Mouse (Mus musculus) left cerebral cortex, adult 2 months (tissue): ENCODE results near the gene Tfe3. TPM values are rescaled to one million over a fixed set of nuclear protein-coding genes. Genes with fewer than 3 reads are reported as not detected.
"Not testable (repeated sequence)": the region's sequence is repeated elsewhere in the genome, so short reads cannot be mapped to it uniquely, and the experiment has no call there.

Experiments
- DNase-seq, 2 experiments: peaks; one replicate each; pipeline ENCODE4 v3.0.0; 2021 to 2022; ENCODE audit warnings: low spot score in 2 of 2, mixed read lengths in 1 of 2; ENCODE audit errors: extremely low spot score in 1 of 2
- H3K27ac ChIP-seq: fragments of 200-600 bp; 2 replicates; pipeline ENCODE4 v1.8.1; 2022
- H3K4me3 ChIP-seq: fragments of 200-600 bp; 2 replicates; pipeline ENCODE4 v1.8.1; 2022
- CTCF ChIP-seq: fragments of 200-600 bp; IDR thresholded peaks from 2 replicates; pipeline ENCODE4 v1.8.1; 2022; ENCODE audit warnings: antibody characterized with exemption, mild to moderate bottlenecking, moderate library complexity
- intact Hi-C: fragments of 180-260 bp; cut with DNase I; formaldehyde crosslinking; loops from one replicate; pipeline ENCODE4 v1.15.1; 2025
- long read RNA-seq, 2 experiments: library from polyadenylated mRNA; stranded (forward); transcript quantifications; one replicate each; pipeline ENCODE4 v2.0.0; 2021; ENCODE audit warnings: borderline mapping rate in 2 of 2
- total RNA-seq, 2 experiments: library from RNA; stranded (reverse); gene quantifications; 2 replicates each; pipeline ENCODE4 v1.2.3; 2021

Tfe3 gene
- total RNA-seq = 10 to 100 TPM; 30.9 to 35.1 TPM
- long read RNA-seq, experiment 1, transcript Tfe3-201 (10 exons, 3,277 nt) = major isoform, 29 of 63 reads
- long read RNA-seq, experiment 1, partial matches to known transcripts = 16 of 63 reads
- long read RNA-seq, experiment 1, other reads (novel, unspliced or antisense) = 14 of 63 reads
- long read RNA-seq, experiment 2, transcript Tfe3-201 (10 exons, 3,277 nt) = major isoform, 21 of 44 reads
- long read RNA-seq, experiment 2, transcript Tfe3-206 (10 exons, 3,239 nt) = minor isoform, 5 of 44 reads
- long read RNA-seq, experiment 2, partial matches to known transcripts = 8 of 44 reads
- long read RNA-seq, experiment 2, other reads (novel, unspliced or antisense) = 8 of 44 reads

DNA sequence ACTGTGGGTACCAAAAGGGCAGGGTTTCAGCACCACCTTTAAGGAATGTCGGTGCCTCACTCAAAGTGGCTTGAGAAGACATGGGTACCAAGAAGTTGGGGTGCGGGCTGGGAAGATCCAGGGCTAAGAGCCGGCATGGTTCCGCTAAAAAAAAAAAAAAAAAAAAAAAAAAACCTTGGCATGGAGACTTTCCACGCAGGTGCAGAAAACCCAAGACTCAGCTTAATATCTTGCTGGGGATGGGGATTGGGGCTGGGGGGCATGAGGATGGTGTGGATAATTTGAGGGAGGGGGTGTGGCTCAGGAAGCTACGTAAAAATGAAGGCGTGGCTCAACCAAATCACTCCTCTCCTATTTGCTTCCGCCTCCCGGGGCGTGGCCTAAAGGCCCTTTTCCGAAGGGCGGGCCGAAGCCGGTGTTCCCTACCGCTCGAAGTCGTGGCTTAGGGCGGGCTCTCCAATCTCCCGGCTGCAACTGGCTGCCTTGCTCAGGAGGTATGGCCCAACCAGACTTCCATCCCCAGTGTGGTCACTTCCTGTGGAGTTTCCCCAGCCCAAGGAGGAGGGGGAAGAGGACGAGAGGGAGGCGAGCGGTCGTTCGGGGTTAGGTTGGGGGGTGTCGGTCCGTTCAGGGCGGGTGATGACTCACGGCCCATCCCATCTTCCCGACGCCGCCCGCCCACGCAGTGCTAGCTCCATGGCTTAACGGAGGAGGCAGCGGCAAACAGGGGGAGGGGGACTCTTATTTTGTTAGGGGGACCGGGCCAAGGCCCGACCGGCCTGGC is at the start of gene Tfe3:
Gene Tfe3, plus strand, starts transcription at position 424 of the 784 bp plus-strand sequence.
- peak; percentile 83 to 86 for DNase-seq
- TF ChIP-seq CTCF = no peak
- Histone ChIP-seq H3K27ac (peak within 1 kb of the TSS; percentile 73), H3K4me3 (peak within 1 kb of the TSS; percentile 69)
- intact Hi-C loops = no loop called here

DNA sequence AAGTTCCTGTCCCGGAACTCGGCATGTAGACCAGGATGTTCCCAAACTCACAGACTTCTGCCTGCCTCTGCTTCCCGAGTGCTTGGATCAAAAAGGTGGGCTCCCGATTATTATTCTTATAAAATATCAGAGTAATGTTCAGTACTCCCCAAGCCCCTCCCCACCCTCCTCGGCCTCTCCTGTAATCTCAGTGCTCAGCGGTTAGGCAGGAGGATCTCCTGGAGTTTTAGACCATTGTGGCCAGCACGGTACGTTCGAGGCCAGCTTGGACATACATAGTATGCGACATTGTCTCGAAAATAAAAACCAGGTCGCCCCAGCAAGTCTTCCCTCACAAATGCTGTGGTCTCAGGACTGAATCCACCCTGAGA is 48.6 kb upstream of the Tfe3 start:
- intact Hi-C loops, DNase-seq: not testable (repeated sequence)
- Histone ChIP-seq H3K4me3 (peak overlapping the region; percentile 40), H3K27ac (peak overlapping the region; percentile 53; the same call in 1 of the 2 replicates)

DNA sequence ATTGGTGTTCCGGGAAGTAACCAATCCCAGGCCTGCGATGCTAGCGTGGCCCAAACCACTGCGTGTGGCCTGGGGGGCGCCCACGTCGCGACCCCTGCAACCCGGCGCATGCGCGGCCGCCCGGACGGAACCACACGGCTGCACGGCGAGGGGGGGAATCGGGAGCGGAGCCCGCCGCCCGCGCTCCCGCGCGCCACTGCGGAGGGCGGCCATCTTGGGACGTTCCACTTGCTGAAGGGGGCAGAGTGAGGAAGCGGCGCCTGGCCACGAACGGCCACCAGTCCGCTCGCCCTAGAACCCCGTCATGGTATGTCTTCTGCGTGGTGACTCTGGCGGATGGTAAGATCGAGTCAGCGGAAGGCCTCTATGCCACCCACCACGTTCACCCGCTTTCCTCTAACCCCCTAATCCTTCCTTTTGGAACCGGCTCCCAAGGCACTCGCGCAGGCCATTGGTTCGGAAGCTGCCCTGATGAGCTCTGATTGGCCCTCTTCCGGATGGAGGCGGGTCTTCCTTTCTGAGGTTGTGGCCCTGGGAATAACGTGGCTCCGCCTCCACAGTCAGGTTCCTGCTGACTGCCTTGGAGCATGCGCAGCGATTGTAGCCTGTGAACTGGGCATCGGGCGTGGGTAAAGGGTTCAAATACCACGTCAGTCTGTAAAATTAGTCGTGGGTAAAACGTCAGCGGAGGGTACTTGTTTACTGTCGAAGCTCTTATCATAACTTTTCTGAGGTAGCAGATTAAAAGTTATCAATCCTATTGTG is 48.0 kb upstream of the Tfe3 start, which contains the start of gene Wdr45:
Gene Wdr45, plus strand, starts transcription at position 199 of the 765 bp plus-strand sequence.
- peak; percentile 85 to 89 for DNase-seq
- intact Hi-C loops = not testable (repeated sequence)
- peak within 1 kb of the TSS; percentile 88 for H3K27ac ChIP-seq
- peak within 1 kb of the TSS; percentile 40 for H3K4me3 ChIP-seq

DNA sequence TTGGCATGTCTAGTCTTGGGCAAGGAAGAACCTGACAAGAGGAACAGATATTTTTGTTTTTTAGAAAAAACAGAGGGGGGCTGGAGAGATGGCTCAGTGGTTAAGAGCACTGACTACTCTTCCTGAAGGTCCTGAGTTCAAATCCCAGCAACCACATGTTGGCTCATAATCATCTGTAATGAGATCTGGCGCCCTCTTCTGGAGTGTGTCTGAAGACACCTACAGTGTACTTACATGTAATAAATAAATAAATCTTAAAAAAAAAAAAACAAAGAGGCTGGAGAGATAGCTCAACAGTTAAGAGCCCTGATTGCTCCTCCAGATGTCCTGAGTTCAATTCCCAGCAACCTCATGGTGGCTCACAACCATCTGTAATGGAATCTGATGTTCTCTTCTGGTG is 46.3 kb upstream of the Tfe3 start:
- peak; percentile 24 for TF ChIP-seq CTCF
- H3K27ac ChIP-seq, H3K4me3 ChIP-seq, intact Hi-C loops, DNase-seq: not testable (repeated sequence)

DNA sequence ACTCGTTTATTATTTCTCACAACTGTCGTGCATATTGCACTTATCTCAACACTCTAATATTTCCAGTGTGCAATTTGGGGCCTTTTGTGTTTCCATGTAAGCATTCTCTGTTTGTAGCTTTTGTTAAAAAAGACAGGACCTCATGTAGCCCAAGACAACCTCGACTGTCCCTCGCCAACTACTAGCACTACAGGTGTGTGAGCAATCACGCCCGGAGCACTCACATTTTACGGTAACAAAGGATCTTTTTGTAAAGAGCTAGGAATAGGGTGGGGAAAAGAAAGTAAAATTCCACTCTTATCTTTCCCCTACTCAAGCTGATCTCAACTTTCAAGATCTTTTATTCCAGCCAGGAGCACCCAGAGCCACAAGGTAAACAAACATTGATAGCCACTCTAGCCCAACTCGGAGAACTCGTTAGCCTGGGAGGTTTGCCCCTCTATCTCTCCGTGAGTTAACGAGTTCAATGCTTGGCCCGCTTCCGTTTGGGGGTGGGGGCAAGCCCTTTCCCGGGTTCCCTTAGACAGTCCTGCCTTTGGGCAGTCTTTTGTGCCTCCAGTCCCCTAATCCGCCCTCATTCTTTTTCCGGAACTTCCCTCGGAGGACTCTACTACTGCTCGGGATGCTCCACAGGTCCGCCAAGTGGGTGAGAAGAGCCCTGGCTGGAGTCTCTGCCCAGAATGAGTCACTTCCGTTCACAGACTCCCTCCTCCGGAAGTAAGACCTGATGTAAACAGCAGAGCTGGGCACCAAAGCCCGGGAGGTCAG is 40.7 kb upstream of the Tfe3 start, which contains the start of gene Gm45208:
Gene Gm45208, plus strand, starts transcription at position 732 of the 768 bp plus-strand sequence.
- peak; percentile 43 to 55 for DNase-seq
- peak within 1 kb of the TSS; percentile 58 for H3K4me3 ChIP-seq
- peak within 1 kb of the TSS; percentile 95 for H3K27ac ChIP-seq
- intact Hi-C loops = no loop called here
- TF ChIP-seq CTCF = no peak

DNA sequence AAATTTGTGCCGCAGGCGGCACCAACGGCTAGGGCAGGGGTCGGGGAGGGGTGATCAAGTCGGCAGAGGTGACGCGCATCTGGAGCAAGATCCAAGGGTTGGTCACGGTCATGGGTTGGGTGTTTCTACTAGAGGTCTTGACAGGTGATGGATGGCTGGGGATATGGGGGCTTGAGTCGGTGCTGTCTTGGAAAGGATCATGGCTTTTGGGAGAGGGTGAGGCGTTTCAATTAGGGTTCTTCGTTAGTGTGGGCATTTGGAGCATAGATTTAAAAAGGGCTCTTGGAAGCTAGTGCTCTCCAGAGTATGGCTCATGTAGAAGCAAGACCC is 40.1 kb upstream of the Tfe3 start:
- peak overlapping the region; percentile 58 for H3K4me3 ChIP-seq
- intact Hi-C loops = no loop called here
- H3K27ac ChIP-seq = peak overlapping the region; percentile 95

DNA sequence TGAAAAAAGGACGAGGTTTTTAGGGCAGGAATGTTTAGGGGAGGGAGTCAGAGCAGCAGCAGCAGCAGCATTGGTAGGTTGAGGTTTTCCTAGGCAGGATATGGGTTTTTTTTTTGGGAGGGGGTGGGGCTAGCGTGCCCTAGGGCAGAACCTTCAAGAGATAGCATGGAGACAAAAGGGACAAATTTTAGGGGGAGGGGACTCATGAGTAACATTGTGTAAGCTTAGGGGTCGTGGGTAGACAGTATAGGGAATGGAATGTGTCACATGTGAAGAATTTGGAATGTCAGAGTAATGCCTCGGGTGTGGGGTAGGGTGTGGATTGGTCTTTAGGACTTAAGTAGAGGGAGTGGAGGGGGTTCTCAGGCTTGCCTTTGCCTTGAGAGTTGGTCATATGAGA is 39.7 kb upstream of the Tfe3 start:
- no peak for DNase-seq
- Histone ChIP-seq H3K4me3 (peak overlapping the region; percentile 58), H3K27ac (no peak overlapping the region)
- no peak for TF ChIP-seq CTCF
- intact Hi-C loops = no loop called here

More for the DNA sequence above, 40.1 kb upstream of the Tfe3 start:
- TF ChIP-seq CTCF = no peak
- DNase-seq = no peak

DNA sequence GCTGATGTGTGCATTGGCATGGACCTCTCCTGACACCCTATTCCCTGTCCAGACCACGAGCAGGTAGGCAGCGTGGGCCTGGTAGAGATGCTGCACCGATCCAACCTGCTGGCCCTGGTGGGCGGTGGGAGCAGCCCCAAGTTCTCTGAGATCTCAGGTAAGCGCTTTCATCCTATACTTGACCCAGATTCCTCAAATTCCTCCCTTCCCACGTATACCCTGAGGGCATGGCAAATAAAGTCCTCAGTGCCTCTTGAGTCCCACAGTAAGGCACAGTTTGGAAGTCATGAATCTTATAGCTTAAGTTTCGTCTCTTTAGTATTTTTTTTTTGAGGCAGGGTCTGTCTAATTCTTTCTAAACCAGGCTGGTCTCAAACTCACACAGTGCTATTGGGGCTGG is 38.2 kb upstream of the Tfe3 start:
- intact Hi-C loops = no loop called here
- no peak overlapping the region for H3K27ac ChIP-seq
- H3K4me3 ChIP-seq = no peak overlapping the region
- TF ChIP-seq CTCF = no peak
- no peak for DNase-seq

DNA sequence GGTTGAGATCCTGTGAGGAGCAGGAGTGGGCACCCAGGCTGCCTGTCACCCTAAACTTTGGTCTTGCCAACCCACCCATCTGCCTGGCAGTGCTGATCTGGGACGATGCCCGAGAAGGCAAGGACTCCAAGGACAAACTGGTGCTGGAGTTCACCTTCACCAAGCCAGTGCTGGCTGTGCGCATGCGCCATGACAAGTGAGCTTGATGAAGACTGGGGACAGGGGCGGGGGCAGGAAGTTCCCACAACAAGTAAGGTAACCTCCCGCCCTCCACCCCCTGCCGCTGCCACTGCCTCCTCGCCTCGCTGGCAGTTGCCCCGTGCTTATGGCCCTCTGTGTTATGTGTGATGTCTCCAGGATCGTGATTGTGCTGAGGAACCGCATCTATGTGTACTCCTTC is 36.5 kb upstream of the Tfe3 start:
- Histone ChIP-seq H3K27ac (no peak overlapping the region), H3K4me3 (no peak overlapping the region)
- no peak for TF ChIP-seq CTCF
- intact Hi-C loops = no loop called here
- no peak for DNase-seq

DNA sequence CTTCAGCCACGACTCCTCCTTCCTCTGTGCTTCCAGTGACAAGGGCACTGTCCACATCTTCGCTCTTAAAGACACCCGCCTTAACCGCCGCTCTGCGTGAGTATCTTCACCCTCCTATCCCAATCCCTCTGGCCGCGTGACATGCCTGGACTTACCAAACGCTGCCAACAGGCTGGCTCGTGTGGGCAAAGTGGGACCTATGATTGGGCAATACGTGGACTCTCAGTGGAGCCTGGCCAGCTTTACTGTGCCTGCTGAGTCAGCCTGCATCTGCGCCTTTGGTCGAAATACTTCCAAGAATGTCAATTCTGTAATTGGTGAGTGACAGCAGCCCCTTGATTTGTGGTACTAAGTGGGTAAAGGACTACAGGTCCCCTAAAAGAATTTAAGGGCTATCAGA is 35.2 kb upstream of the Tfe3 start:
- no peak overlapping the region for H3K4me3 ChIP-seq
- H3K27ac ChIP-seq = no peak overlapping the region
- no peak for TF ChIP-seq CTCF
- no peak for DNase-seq
- intact Hi-C loops = no loop called here

DNA sequence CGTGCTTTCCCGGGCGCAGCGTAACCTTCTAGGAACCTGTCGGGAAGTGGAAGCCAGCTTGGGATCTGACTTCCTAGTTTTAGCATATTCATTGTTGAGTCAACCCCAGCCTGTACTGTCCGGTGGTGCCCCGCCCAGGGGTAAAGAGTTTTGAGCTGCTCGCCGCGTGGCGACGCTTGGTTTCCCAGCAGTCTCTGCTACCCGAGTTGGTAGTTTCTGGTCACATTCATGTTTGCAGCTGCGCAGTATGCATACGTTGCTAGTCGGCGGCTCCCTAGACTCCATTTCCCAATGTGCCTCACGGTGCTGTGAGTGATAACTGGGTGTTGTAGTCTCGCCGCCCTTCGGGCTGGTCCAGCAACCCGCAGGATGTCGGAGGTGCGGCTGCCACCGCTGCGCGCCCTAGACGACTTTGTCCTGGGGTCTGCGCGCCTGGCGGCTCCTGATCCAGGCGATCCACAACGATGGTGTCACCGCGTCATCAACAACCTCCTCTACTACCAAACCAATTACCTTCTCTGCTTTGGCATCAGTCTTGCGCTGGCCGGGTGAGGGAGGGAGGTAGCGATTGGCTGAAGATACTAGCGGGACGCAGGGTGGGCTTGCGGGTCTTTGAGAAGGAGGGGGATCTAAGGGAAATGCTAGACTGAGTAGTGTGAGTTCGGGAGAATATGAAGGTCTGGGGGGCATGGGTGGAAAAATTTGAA is 34.0 kb upstream of the Tfe3 start, which contains the start of gene Praf2:
Gene Praf2, plus strand, starts transcription at position 225 of the 707 bp plus-strand sequence.
- TF ChIP-seq CTCF = no peak
- DNase-seq = peak; percentile 76 to 81
- Histone ChIP-seq H3K4me3 (peak within 1 kb of the TSS; percentile 52), H3K27ac (peak within 1 kb of the TSS; percentile 77)
- intact Hi-C loops = no loop called here
